8 mouse cellular contexts compared by ENCODE assay signal in genomic region chr13:113034950-113035421, GRCm38 (mm10). TPM values are rescaled to one million over a fixed set of nuclear protein-coding genes. Genes with fewer than 3 reads are reported as not detected.
DNase-seq lines count a peak whose midpoint lies in the region; ATAC-seq and TF ChIP-seq lines count a peak whose summit lies in the region.

Gene Cdc20b (plus strand): TSS chr13:113035111.

- H3K36me3 ChIP-seq in embryonic facial prominence, embryonic 12.5 days: no peaks in the 10 kb centered on the region
- H3K36me3 ChIP-seq in heart, embryonic 12.5 days: no peaks in the 10 kb centered on the region
- no peaks in the 10 kb centered on the region for H3K36me3 ChIP-seq in lung, embryonic 16.5 days (ENCODE audit: control insufficient read depth, insufficient read depth, low read length)
- no peaks in the 10 kb centered on the region for H3K36me3 ChIP-seq in thymus, adult 2 months (ENCODE audit: control insufficient read depth, insufficient read depth, low read length)

- no peak within 1 kb of the TSS for H3K27ac ChIP-seq in embryonic facial prominence, embryonic 12.5 days
- no peak within 1 kb of the TSS for H3K27ac ChIP-seq in heart, embryonic 12.5 days (ENCODE audit: poor library complexity, severe bottlenecking)
- H3K27ac ChIP-seq in lung, embryonic 16.5 days (ENCODE audit: low read length): no peak within 1 kb of the TSS
- H3K27ac ChIP-seq in thymus, adult 2 months (ENCODE audit: control insufficient read depth, insufficient read depth, low read length): no peak within 1 kb of the TSS

- no peak for ATAC-seq in embryonic facial prominence, embryonic 12.5 days (ENCODE audit: insufficient number of reproducible peaks, insufficient read depth, low FRiP score, low TSS enrichment)
- ATAC-seq in heart, embryonic 12.5 days (ENCODE audit: insufficient number of reproducible peaks, low FRiP score): 0 out of 2 replicates have a peak, but pooled peaks have one; percentile 19
- ATAC-seq in lung, embryonic 16.5 days (ENCODE audit: low read depth): peak; percentile 57; the same call in 1 of the 2 replicates
- ATAC-seq in neutrophil, adult 5-6 weeks (ENCODE audit: extremely low read depth, insufficient number of reproducible peaks, low FRiP score, poor library complexity, severe bottlenecking): peak; percentile 55

- H3K4me3 ChIP-seq in embryonic facial prominence, embryonic 12.5 days: peak within 1 kb of the TSS; percentile 51
- peak within 1 kb of the TSS; percentile 57 for H3K4me3 ChIP-seq in heart, embryonic 12.5 days
- peak within 1 kb of the TSS; percentile 64 for H3K4me3 ChIP-seq in lung, embryonic 16.5 days (ENCODE audit: low read length)
- peak within 1 kb of the TSS; percentile 38 for H3K4me3 ChIP-seq in thymus, adult 2 months (ENCODE audit: control insufficient read depth, insufficient read depth, low read length)

- H3K9ac ChIP-seq in embryonic facial prominence, embryonic 12.5 days: peak within 1 kb of the TSS; percentile 50
- H3K9ac ChIP-seq in heart, embryonic 12.5 days: peak within 1 kb of the TSS; percentile 60
- H3K9ac ChIP-seq in lung, embryonic 16.5 days (ENCODE audit: low read length): peak within 1 kb of the TSS; percentile 70

- DNase-seq in CD4-positive, CD25-positive, alpha-beta regulatory T cell, adult 2 months (ENCODE audit: low read depth, low spot score): peak; percentile 90
- peak; percentile 70 for DNase-seq in adrenal gland, postnatal 10 days
- peak; percentile 63 for DNase-seq in kidney, postnatal 10 days
- peak; percentile 81 for DNase-seq in thymus, adult 2 months

- peaks cover 35% of the 10 kb centered on the region for H3K27me3 ChIP-seq in embryonic facial prominence, embryonic 12.5 days
- peaks cover 48% of the 10 kb centered on the region for H3K27me3 ChIP-seq in heart, embryonic 12.5 days (replicated peaks)
- H3K27me3 ChIP-seq in lung, embryonic 16.5 days (ENCODE audit: control insufficient read depth, insufficient read depth, low read depth, low read length): peaks cover 27% of the 10 kb centered on the region
- H3K27me3 ChIP-seq in thymus, adult 2 months (ENCODE audit: control insufficient read depth, insufficient read depth, low read length): no peaks in the 10 kb centered on the region

- peak within 1 kb of the TSS; percentile 95 for H3K4me2 ChIP-seq in embryonic facial prominence, embryonic 12.5 days (replicated peaks)
- H3K4me2 ChIP-seq in heart, embryonic 12.5 days: peak within 1 kb of the TSS; percentile 92
- peak within 1 kb of the TSS; percentile 99 for H3K4me2 ChIP-seq in lung, embryonic 16.5 days (ENCODE audit: low read depth, low read length)

- no peak for TF ChIP-seq POLR2A in thymus, adult 2 months (IDR thresholded peaks at IDR 0.05; ENCODE audit: control insufficient read depth, extremely low read depth, insufficient read depth, low read length, poor library complexity)

- H3K4me1 ChIP-seq in embryonic facial prominence, embryonic 12.5 days: 0 out of 2 replicates have a peak, but pooled peaks cover 6% of the 10 kb centered on the region
- peaks cover 30% of the 10 kb centered on the region for H3K4me1 ChIP-seq in heart, embryonic 12.5 days (replicated peaks)
- peaks cover 23% of the 10 kb centered on the region for H3K4me1 ChIP-seq in lung, embryonic 16.5 days (replicated peaks; ENCODE audit: control insufficient read depth, insufficient read depth, low read length)
- peaks cover 21% of the 10 kb centered on the region for H3K4me1 ChIP-seq in thymus, adult 2 months (replicated peaks; ENCODE audit: control insufficient read depth, insufficient read depth, low read length)

- TF ChIP-seq CTCF in thymus, adult 2 months (IDR thresholded peaks at IDR 0.05; ENCODE audit: borderline replicate concordance, control insufficient read depth, extremely low read depth, insufficient read depth, low read length, poor library complexity): peak; percentile 60; the same call in 1 of the 2 replicates

- no peaks in the 10 kb centered on the region for H3K9me3 ChIP-seq in embryonic facial prominence, embryonic 12.5 days
- no peaks in the 10 kb centered on the region for H3K9me3 ChIP-seq in heart, embryonic 12.5 days (replicated peaks)
- H3K9me3 ChIP-seq in lung, embryonic 16.5 days (ENCODE audit: control insufficient read depth, low read length): no peaks in the 10 kb centered on the region

- WGBS in embryonic facial prominence, embryonic 12.5 days: under 1% methylated on average over 46 of the region's 46 CpGs
- under 1% methylated on average over 46 of the region's 46 CpGs for WGBS in heart, embryonic 12.5 days
- WGBS in lung, embryonic 16.5 days: under 1% methylated on average over 46 of the region's 46 CpGs
- WGBS in thymus, adult 2 months: under 1% methylated on average over 46 of the region's 46 CpGs

RNA-seq across cellular contexts. Expression of gene Cdc20b, which starts in this region (rescaled TPM):
- total RNA-seq in adrenal gland, postnatal 10 days (2021): not detected
- polyA plus RNA-seq in embryonic facial prominence, embryonic 12.5 days (2016; fragmentation: Nextera tagmentation; extraction: Ambion mirVana): not detected in 2 replicates
- not detected in 2 replicates for polyA plus RNA-seq in heart, embryonic 12.5 days (2016; fragmentation: Nextera tagmentation; extraction: Ambion mirVana)
- 4.6 and 5.4 TPM in 2 replicates for polyA plus RNA-seq in lung, embryonic 16.5 days (2015; fragmentation: Nextera tagmentation; extraction: Ambion mirVana)
- total RNA-seq in neutrophil, adult 5-6 weeks (2017): 0.49 TPM in 1 of 2 replicates, not detected in the other
- 0.47 and 0.48 TPM in 2 replicates for polyA plus RNA-seq in thymus, adult 2 months (2012; rRNA removed)

Comparison
In these comparisons a context has a peak if more than half of its experiments do, and no peak if none do; other contexts are left out.
1. Peak in DNase-seq in adrenal gland, postnatal 10 days; RNA of the gene not detected or under 1 TPM.
2. Peak in ATAC-seq, H3K4me3 ChIP-seq, H3K9ac ChIP-seq and H3K4me2 ChIP-seq in heart, embryonic 12.5 days; RNA of the gene not detected or under 1 TPM.
3. Peak in ATAC-seq in neutrophil, adult 5-6 weeks; RNA of the gene not detected or under 1 TPM.
4. Peak in DNase-seq and H3K4me3 ChIP-seq in thymus, adult 2 months; RNA of the gene not detected or under 1 TPM.